Mouse (Mus musculus): ENCODE results near the gene Commd4. TPM values are rescaled to one million over a fixed set of nuclear protein-coding genes. Genes with fewer than 3 reads are reported as not detected.
A peak's percentile ranks its signal among the peaks of the same experiment; 100 is the strongest.

Gene Commd4
- polyA plus RNA-seq, 1 experiment from 2014 or later: 133 TPM

DNA sequence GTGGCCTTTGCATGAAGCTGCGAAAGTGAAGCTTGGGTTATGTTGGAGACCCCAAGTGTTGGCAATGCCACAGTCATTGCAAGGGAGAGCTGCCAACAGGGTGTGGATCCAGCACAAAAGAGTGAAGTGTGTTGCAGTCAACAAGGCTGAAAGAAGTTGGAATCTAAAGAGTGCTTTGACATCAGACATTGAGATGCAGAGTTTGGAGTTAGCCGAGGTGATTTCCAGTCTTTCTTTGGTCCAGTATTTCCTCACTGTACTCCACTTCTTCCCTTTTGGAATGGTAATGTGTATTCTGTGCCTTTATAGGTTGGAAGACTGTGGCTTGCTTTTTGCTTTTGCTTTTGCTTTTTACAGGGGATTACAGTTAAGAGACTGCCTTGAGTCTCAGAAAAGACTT is 8.0 kb upstream of the Commd4 start:
- TF ChIP-seq CTCF (IDR thresholded peaks at IDR 0.05; ENCODE audit: low read depth): no peak
- no peak overlapping the region for H3K27ac ChIP-seq
- no peak overlapping the region for H3K4me3 ChIP-seq (replicated peaks; ENCODE audit: low read depth, low read length)
- no peak for DNase-seq (ENCODE audit: low spot score)
- H3K4me1 ChIP-seq (replicated peaks; ENCODE audit: insufficient read depth, low read length): no peaks in the 10 kb centered on the region; the same call in 1 of the 2 replicates
- no peaks in the 10 kb centered on the region for H3K9me3 ChIP-seq (replicated peaks; ENCODE audit: low read length)
- H3K36me3 ChIP-seq (ENCODE audit: insufficient read depth, low read length): no peaks in the 10 kb centered on the region
- no peak overlapping the region for H3K9ac ChIP-seq (ENCODE audit: low read depth, low read length)
- no peak overlapping the region for H3K4me2 ChIP-seq (ENCODE audit: low read length)
- WGBS: 87% methylated on average over 2 of the region's 2 CpGs
- no peaks in the 10 kb centered on the region for H3K27me3 ChIP-seq (ENCODE audit: insufficient read depth, low read length)
- no peak for ATAC-seq (replicated peaks; ENCODE audit: low FRiP score, low read depth)

DNA sequence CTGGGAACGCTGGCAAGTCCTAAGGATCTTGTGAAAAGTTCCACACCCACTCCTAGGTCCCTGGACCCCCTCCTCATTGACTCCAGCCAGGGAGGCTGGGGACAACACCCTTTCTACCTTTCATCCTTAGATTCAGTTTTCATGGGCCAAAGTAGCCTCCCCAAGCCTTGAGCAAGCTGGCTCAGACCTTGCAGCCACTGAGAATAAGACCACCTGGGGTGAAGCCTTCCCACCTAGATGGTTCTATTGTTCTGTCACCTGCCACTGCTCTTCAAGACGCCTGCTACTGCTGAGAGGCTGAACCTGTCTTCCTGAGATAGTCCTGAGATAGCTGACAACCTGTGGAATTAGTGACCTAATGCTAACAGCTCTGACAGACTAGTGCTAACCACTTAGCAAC is 5.0 kb upstream of the Commd4 start:
- H3K9ac ChIP-seq (ENCODE audit: low read depth, low read length): no peak overlapping the region
- ATAC-seq (replicated peaks; ENCODE audit: low FRiP score, low read depth) (no peak), DNase-seq (ENCODE audit: low spot score) (no peak)
- no peaks in the 10 kb centered on the region for H3K27me3 ChIP-seq (ENCODE audit: insufficient read depth, low read length)
- no peak for TF ChIP-seq CTCF (IDR thresholded peaks at IDR 0.05; ENCODE audit: low read depth)
- no peaks in the 10 kb centered on the region for H3K9me3 ChIP-seq (replicated peaks; ENCODE audit: low read length)
- H3K27ac ChIP-seq: no peak overlapping the region
- no peaks in the 10 kb centered on the region for H3K36me3 ChIP-seq (ENCODE audit: insufficient read depth, low read length)
- H3K4me3 ChIP-seq (replicated peaks; ENCODE audit: low read depth, low read length): no peak overlapping the region
- 39% methylated on average over 2 of the region's 2 CpGs for WGBS
- H3K4me1 ChIP-seq (replicated peaks; ENCODE audit: insufficient read depth, low read length): no peaks in the 10 kb centered on the region; the same call in 1 of the 2 replicates
- H3K4me2 ChIP-seq (ENCODE audit: low read length): no peak overlapping the region

- Histone ChIP-seq H3K9me3 (replicated peaks; ENCODE audit: low read length) (no peaks in the 10 kb centered on the region), H3K4me3 (replicated peaks; ENCODE audit: low read depth, low read length) (no peak overlapping the region), H3K9ac (ENCODE audit: low read depth, low read length) (no peak overlapping the region), H3K4me1 (replicated peaks; ENCODE audit: insufficient read depth, low read length) (peaks cover 3% of the 10 kb centered on the region; the same call in 1 of the 2 replicates), H3K4me2 (ENCODE audit: low read length) (no peak overlapping the region), H3K36me3 (ENCODE audit: insufficient read depth, low read length) (no peaks in the 10 kb centered on the region), H3K27me3 (ENCODE audit: insufficient read depth, low read length) (no peaks in the 10 kb centered on the region), H3K27ac (no peak overlapping the region)
- peak; percentile 85 for DNase-seq (ENCODE audit: low spot score)
- 4% methylated on average over 3 of the region's 3 CpGs for WGBS
- ATAC-seq (replicated peaks; ENCODE audit: low FRiP score, low read depth): no peak
- peak; percentile 86 for TF ChIP-seq CTCF (IDR thresholded peaks at IDR 0.05; ENCODE audit: low read depth)
Observed at GRCm38 (mm10) chr9:57162496-57162895, 4.4 kb upstream of the Commd4 start.

DNA sequence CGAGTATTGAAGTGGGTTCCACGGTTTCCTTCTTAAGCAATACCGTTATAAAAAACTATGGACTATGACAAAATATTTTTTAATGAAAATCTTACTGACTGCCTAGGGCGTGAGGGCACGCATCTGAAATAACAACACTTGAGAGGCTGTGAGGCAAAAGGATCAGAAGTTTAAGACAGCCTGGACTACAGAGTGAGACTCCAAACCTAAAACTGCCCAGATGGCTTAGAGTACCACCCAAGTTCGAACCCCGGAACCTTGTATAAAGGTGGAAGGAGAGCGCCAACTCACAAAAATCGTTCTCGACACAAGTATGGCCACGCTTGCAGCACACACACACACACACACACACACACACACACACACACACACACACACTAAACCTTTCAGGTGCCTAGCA is 375 bp upstream of the Commd4 start:
- DNase-seq (ENCODE audit: low spot score) (no peak), ATAC-seq (replicated peaks; ENCODE audit: low FRiP score, low read depth) (no peak)
- Histone ChIP-seq H3K4me2 (ENCODE audit: low read length) (peak overlapping the region; percentile 98), H3K27ac (no peak overlapping the region), H3K36me3 (ENCODE audit: insufficient read depth, low read length) (peaks cover 8% of the 10 kb centered on the region; the same call in 1 of the 2 replicates), H3K4me3 (replicated peaks; ENCODE audit: low read depth, low read length) (peak overlapping the region; percentile 75; the same call in 1 of the 2 replicates), H3K4me1 (replicated peaks; ENCODE audit: insufficient read depth, low read length) (peaks cover 10% of the 10 kb centered on the region; the same call in 1 of the 2 replicates), H3K9me3 (replicated peaks; ENCODE audit: low read length) (no peaks in the 10 kb centered on the region), H3K27me3 (ENCODE audit: insufficient read depth, low read length) (no peaks in the 10 kb centered on the region), H3K9ac (ENCODE audit: low read depth, low read length) (peak overlapping the region; percentile 68; the same call in 1 of the 2 replicates)
- TF ChIP-seq CTCF (IDR thresholded peaks at IDR 0.05; ENCODE audit: low read depth): no peak
- WGBS: 36% methylated on average over 11 of the region's 11 CpGs

GRCm38 (mm10) chr9:57157499-57157898 is 632 bp downstream of the Commd4 start:
- no peaks in the 10 kb centered on the region for H3K9me3 ChIP-seq (replicated peaks; ENCODE audit: low read length)
- 31% methylated on average over 13 of the region's 13 CpGs for WGBS
- peaks cover 8% of the 10 kb centered on the region; the same call in 1 of the 2 replicates for H3K36me3 ChIP-seq (ENCODE audit: insufficient read depth, low read length)
- peaks cover 10% of the 10 kb centered on the region; the same call in 1 of the 2 replicates for H3K4me1 ChIP-seq (replicated peaks; ENCODE audit: insufficient read depth, low read length)
- H3K9ac ChIP-seq (ENCODE audit: low read depth, low read length): peak overlapping the region; percentile 68
- ATAC-seq (replicated peaks; ENCODE audit: low FRiP score, low read depth) (no peak), DNase-seq (ENCODE audit: low spot score) (no peak)
- 0 out of 2 replicates have a peak overlapping the region, but pooled peaks have one; percentile 42 for H3K27ac ChIP-seq
- H3K27me3 ChIP-seq (ENCODE audit: insufficient read depth, low read length): no peaks in the 10 kb centered on the region
- TF ChIP-seq CTCF (IDR thresholded peaks at IDR 0.05; ENCODE audit: low read depth): no peak
- H3K4me3 ChIP-seq (replicated peaks; ENCODE audit: low read depth, low read length): peak overlapping the region; percentile 75
- H3K4me2 ChIP-seq (ENCODE audit: low read length): peak overlapping the region; percentile 98

DNA sequence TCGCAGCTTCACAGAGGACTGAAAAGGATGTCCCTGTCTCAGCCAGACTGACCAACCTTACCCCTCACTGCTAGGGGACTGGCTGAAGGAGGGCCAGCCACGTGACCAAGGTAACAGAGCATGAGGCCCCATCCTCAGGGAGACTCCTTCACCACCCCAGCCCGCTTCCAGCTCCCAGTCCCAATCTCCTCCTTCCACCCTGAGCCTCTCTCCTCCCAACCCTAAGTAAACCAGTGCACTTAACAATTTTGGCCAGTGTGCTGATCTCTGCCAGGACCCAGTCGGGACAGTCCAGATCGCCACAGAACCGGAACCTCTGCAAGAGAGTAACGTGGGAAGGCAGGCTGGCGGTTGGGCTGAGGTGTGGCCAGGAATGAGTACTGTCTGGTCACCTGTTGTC is 1.3 kb downstream of the Commd4 start:
- no peak for DNase-seq (ENCODE audit: low spot score)
- peaks cover 8% of the 10 kb centered on the region; the same call in 1 of the 2 replicates for H3K36me3 ChIP-seq (ENCODE audit: insufficient read depth, low read length)
- H3K4me3 ChIP-seq (replicated peaks; ENCODE audit: low read depth, low read length): no peak overlapping the region
- H3K27ac ChIP-seq: no peak overlapping the region
- peaks cover 10% of the 10 kb centered on the region; the same call in 1 of the 2 replicates for H3K4me1 ChIP-seq (replicated peaks; ENCODE audit: insufficient read depth, low read length)
- H3K4me2 ChIP-seq (ENCODE audit: low read length): no peak overlapping the region
- no peak for ATAC-seq (replicated peaks; ENCODE audit: low FRiP score, low read depth)
- H3K27me3 ChIP-seq (ENCODE audit: insufficient read depth, low read length): no peaks in the 10 kb centered on the region
- 90% methylated on average over 8 of the region's 8 CpGs for WGBS
- H3K9ac ChIP-seq (ENCODE audit: low read depth, low read length): no peak overlapping the region
- no peaks in the 10 kb centered on the region for H3K9me3 ChIP-seq (replicated peaks; ENCODE audit: low read length)
- no peak for TF ChIP-seq CTCF (IDR thresholded peaks at IDR 0.05; ENCODE audit: low read depth)

DNA sequence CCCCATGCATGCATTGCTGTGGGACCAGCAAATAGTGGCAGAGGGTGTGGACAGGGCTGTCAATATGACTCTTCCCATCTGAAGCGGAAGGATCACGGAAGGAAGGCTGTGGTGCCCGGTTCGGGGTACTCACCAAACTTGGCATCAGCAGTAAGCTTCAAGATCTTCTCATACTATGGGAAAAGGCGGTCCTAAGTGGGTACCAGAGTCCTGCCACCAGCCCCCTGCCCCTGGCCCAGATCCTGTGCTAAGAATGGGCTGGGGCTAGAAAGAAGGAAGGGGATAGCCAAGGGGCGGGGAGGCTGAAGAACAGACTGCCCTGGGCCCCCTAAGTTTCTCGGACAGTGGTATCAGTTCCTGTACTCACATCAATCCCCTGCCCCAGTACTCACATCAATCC is 1.7 kb downstream of the Commd4 start:
- no peak overlapping the region for H3K4me2 ChIP-seq (ENCODE audit: low read length)
- H3K27me3 ChIP-seq (ENCODE audit: insufficient read depth, low read length): no peaks in the 10 kb centered on the region
- DNase-seq (ENCODE audit: low spot score) (no peak), ATAC-seq (replicated peaks; ENCODE audit: low FRiP score, low read depth) (no peak)
- peaks cover 8% of the 10 kb centered on the region; the same call in 1 of the 2 replicates for H3K36me3 ChIP-seq (ENCODE audit: insufficient read depth, low read length)
- 94% methylated on average over 7 of the region's 7 CpGs for WGBS
- no peak overlapping the region for H3K9ac ChIP-seq (ENCODE audit: low read depth, low read length)
- no peaks in the 10 kb centered on the region for H3K9me3 ChIP-seq (replicated peaks; ENCODE audit: low read length)
- peaks cover 10% of the 10 kb centered on the region; the same call in 1 of the 2 replicates for H3K4me1 ChIP-seq (replicated peaks; ENCODE audit: insufficient read depth, low read length)
- no peak overlapping the region for H3K27ac ChIP-seq
- no peak overlapping the region for H3K4me3 ChIP-seq (replicated peaks; ENCODE audit: low read depth, low read length)
- no peak for TF ChIP-seq CTCF (IDR thresholded peaks at IDR 0.05; ENCODE audit: low read depth)
